Mouse (Mus musculus): ENCODE results near the gene Wdr18.
"Not testable (repeated sequence)": the region's sequence is repeated elsewhere in the genome, so short reads cannot be mapped to it uniquely, and the experiment has no call there.

The Wdr18 gene

DNA sequence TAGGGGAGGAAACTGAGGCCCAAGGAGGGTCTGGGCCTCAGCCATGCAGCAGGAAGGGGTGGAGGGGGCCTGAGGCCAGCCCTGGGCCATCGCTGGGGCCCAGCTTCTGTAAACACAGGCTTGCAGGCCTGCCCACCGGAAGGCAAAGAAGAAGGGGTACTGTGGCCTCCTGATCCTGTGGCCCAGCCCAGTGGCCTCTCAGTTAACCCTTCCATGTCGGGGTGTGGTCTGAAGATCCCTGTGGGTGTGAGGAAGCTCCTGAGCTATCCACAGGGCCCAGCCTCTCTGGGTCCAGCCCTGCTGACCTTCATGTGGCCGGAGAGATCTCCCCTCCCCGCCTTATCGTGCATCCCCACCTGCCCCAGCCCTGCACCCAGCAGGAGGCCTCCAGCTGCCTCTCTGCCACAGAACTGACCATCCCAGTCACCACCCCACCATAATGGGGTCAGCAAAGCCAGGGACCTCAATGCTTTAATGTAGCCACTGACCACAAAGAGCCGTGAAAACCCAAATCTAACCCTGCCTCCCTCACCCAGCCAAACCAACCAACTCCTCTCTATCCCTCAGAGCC, 13.1 kb upstream of the Wdr18 start:
- no peak for DNase-seq (ENCODE audit: low read depth in 1 of 2, low spot score in 2 of 2)

GRCm38 (mm10) chr10:79947502-79947901, 12.4 kb upstream of the Wdr18 start:
- DNase-seq (ENCODE audit: low read depth in 1 of 2, low spot score in 2 of 2): no peak

DNA sequence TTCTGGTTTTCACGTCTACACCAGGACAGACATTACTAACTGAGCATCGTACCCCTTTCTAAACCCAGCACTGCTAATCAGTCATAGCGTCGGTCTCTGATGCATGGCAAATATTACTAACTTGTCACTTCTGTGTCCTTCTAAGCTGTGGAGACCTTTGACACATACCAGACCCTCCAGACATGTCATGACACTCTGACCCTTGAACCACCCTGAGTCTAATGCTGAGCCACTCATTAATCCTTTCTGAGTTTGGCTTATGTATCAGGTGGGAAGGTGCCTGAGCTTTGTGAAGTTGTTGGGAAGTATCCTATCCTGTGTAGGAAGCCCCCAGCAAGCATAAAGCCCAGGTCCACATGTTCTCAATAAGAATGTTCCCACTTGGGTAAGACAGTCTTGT, 10.1 kb upstream of the Wdr18 start:
- DNase-seq (ENCODE audit: low read depth in 1 of 2, low spot score in 2 of 2): no peak

GRCm38 (mm10) chr10:79950661-79951060, 9.3 kb upstream of the Wdr18 start:
- no peak for DNase-seq (ENCODE audit: low read depth in 1 of 2, low spot score in 2 of 2)

GRCm38 (mm10) chr10:79953946-79954345, 6.0 kb upstream of the Wdr18 start:
- no peak for DNase-seq (ENCODE audit: low read depth in 1 of 2, low spot score in 2 of 2)

DNA sequence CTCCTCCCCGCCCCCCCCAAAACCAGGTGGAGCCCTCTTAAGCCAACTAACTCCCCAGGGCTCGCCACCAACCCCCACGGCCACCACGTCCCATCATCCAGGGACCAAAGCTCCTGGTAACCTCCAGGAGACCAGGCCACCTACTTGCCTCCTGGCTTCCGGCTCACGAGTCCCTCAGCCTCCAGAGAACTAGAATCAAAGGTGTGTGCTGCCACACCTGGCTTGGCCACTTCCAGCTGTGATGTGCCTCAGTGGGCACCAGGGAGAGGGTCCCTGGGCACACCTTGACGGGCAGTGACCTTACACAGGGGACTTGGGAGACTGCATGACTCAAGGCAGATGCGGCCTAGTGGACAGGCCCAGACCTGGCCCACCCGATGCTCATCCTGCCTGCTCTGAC, 4.3 kb upstream of the Wdr18 start:
- no peak for DNase-seq (ENCODE audit: low read depth in 1 of 2, low spot score in 2 of 2)

DNA sequence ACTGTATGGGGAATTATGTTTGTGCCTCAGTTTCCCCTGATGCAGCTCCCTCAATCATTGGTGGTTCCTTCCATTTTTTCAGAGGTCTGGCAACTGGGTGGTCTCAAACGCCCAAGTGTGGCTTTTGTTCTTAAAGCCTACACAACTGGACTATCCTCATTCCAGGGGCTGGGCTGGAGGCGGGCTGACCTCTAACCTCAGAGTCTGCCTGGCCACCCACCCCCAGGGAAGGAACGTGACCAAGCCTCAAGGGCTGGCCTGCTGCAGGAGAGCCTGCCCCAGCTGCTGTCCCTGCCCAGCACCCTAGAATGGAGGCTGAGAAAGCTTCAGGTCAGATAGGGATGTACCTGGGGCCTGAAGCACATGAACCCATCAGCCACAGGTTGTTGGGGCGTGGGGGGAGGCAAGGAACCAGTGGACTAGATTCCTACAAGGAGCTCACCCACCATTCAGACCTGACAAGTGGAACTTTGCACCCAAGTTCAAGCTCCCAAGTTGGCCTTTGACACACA, 3.3 kb upstream of the Wdr18 start:
- DNase-seq (ENCODE audit: low read depth in 1 of 2, low spot score in 2 of 2): no peak

DNA sequence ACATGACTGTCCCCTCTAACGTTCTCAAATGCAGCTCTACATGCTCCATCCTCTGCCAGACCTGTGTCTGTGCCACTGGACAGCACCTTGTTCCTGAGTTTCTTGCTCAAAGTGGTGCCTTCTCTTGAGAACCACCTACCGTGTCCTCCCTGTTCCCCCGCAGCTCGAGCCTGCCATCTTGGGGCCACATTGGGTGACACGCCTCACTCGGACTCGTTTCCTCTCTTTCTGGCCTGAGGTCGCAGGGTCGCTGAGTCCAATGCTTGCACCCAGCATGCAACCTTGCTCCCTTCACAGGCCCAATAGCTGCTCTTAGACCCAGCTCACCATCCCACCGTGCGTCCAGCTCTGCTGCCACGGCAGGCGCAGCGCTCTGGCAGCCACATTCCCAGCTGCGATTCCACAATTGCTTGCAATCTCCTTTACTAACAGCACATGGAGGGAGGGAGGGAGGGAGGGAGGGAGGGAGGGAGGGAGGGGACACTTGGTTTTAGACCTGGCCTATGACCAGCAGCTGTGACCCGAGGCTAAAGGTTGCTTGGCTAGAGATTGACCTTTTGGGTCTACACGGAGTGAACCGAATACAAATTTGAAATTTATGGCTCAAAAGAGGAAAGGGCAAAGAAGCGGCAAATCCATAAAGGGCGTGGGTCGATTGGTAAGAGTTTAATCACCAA, 1.7 kb upstream of the Wdr18 start:
- peak; percentile 62 to 74 for DNase-seq (ENCODE audit: low read depth in 1 of 2, low spot score in 2 of 2)

- DNase-seq (ENCODE audit: low read depth in 1 of 2, low spot score in 2 of 2): not testable (repeated sequence)
Observed at GRCm38 (mm10) chr10:79959412-79959811, 540 bp upstream of the Wdr18 start.

- no peak for DNase-seq (ENCODE audit: low read depth in 1 of 2, low spot score in 2 of 2)
Observed at GRCm38 (mm10) chr10:79960671-79961294, 831 bp downstream of the Wdr18 start.

DNA sequence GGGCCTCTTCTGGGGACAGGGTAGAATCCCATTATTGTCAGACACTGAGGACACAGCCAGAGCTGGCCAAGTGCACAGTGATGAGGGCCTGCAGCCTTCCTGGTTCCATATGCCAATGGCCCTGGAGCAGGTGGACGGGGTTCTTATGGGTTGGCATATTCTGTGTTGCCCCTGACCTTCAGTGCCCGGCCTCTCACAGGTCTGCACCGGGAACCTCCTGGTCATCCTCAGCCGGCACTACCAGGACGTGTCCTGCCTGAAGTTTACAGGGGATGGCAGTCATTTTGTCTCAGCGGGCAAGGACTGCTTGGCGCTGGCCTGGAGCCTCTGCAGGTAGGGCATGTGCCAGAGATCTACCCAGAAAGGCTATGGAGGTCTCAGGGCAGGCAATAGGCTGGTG, 4.8 kb downstream of the Wdr18 start:
- no peak for DNase-seq (ENCODE audit: low read depth in 1 of 2, low spot score in 2 of 2)

DNA sequence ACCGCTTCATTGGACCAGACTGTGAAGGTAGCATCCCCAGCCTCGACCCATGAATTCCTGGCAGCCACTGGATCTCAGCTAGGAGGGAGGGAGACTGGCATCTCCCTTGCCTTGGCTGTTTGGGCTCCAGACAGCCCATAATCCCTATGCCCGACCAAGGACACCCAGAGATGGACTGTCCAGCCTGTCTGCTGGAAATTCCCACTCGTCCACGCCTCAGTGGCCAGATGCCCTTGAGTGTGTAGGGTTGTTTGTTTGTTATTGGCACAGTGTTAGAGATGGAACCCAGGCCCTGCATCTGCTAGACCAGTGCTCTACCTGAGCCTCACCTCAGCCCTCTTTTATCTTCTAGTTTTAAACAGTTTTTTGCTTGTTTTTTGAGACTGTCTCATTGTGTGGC, 5.4 kb downstream of the Wdr18 start:
- DNase-seq (ENCODE audit: low read depth in 1 of 2, low spot score in 2 of 2): no peak

- no peak for DNase-seq (ENCODE audit: low read depth in 1 of 2, low spot score in 2 of 2)
Observed at GRCm38 (mm10) chr10:79966886-79967400, 7.0 kb downstream of the Wdr18 start.

DNA sequence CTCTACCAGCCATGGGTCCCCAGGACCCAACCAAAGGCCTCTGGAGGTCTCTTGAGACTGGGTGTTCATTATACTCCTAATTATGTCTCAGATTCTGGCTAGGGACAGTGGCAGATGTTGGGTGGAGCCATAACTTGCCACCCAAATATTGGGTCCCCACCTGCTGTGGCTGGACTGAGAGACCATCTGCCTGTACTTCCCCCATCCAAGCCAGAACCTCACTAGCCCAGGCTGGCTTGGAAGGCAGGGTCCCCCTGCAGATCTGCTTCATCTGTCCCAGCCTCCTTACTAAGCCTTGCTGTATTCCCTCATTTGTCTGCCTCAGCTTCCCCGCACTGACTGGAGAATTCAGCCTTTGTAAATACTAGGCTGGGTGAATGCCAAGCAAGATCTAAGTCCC, 8.2 kb downstream of the Wdr18 start:
- no peak for DNase-seq (ENCODE audit: low read depth in 1 of 2, low spot score in 2 of 2)

DNA sequence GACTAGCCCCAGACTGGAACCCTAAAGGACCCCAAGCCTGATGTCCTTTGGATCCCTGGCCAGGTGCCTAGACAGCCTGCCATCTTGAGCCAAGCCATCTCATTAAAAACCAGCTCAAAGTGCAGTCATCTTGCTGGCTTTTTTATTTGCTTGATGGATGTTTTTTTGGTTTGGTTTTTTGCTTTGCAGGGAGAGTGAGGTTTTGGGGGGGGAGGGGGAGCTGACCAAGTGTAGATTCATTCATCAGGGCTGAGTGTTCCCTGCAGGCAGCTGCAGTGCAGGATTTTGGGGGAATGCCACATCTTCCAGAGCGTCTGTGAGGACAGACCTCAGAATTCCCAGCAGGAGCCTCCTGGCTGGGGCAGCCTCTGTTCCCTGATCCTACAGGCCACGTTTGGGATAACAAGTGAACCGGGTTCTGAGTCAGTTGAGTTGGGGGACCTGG, 9.2 kb downstream of the Wdr18 start:
- no peak for DNase-seq (ENCODE audit: low read depth in 1 of 2, low spot score in 2 of 2)

GRCm38 (mm10) chr10:79970415-79971182, 10.6 kb downstream of the Wdr18 start, which contains the start of gene Grin3b:
TSS of gene Grin3b (plus strand) at chr10:79970715.
- no peak for DNase-seq (ENCODE audit: low read depth in 1 of 2, low spot score in 2 of 2)

DNA sequence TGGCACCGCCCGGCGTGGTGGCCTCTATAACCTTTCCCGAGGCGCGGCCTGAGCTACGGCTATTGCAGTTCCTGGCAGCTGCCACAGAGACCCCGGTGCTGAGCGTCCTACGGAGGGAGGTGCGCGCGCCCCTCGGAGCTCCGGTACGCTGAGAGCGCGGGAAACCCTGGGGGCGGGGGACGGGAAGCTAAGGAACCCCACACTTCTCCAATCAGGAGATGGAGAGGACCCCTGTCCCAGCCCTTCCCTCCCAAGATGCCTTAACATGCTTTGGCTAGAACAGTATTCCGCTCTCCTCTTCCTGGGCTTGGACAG, 11.2 kb downstream of the Wdr18 start:
- DNase-seq (ENCODE audit: low read depth in 1 of 2, low spot score in 2 of 2): no peak

DNA sequence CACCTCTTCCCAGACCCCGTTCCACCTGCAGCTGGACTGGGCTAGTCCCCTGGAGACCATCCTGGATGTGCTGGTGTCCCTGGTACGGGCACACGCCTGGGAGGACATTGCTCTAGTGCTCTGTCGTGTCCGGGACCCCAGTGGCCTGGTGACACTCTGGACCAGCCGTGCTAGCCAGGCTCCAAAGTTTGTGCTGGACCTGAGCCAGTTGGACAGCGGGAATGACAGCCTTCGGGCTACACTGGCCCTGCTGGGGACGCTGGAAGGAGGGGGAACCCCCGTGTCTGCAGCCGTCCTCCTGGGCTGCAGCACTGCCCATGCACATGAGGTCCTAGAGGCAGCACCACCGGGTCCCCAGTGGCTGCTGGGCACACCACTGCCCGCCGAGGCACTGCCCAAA, 12.9 kb downstream of the Wdr18 start:
- no peak for DNase-seq (ENCODE audit: low read depth in 1 of 2, low spot score in 2 of 2)

DNA sequence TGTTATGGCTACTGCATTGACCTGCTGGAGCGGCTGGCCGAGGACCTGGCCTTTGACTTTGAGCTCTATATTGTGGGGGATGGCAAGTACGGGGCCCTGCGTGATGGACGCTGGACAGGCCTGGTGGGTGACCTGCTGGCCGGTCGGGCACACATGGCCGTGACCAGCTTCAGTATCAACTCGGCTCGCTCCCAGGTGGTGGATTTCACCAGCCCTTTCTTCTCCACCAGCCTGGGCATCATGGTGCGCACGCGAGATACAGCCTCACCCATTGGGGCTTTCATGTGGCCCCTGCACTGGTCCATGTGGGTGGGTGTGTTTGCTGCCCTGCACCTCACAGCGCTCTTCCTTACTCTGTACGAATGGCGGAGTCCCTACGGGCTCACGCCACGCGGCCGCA, 14.1 kb downstream of the Wdr18 start:
- no peak for DNase-seq (ENCODE audit: low read depth in 1 of 2, low spot score in 2 of 2)

- no peak for DNase-seq (ENCODE audit: low read depth in 1 of 2, low spot score in 2 of 2)
Observed at GRCm38 (mm10) chr10:79974668-79975067, 14.7 kb downstream of the Wdr18 start.

DNA sequence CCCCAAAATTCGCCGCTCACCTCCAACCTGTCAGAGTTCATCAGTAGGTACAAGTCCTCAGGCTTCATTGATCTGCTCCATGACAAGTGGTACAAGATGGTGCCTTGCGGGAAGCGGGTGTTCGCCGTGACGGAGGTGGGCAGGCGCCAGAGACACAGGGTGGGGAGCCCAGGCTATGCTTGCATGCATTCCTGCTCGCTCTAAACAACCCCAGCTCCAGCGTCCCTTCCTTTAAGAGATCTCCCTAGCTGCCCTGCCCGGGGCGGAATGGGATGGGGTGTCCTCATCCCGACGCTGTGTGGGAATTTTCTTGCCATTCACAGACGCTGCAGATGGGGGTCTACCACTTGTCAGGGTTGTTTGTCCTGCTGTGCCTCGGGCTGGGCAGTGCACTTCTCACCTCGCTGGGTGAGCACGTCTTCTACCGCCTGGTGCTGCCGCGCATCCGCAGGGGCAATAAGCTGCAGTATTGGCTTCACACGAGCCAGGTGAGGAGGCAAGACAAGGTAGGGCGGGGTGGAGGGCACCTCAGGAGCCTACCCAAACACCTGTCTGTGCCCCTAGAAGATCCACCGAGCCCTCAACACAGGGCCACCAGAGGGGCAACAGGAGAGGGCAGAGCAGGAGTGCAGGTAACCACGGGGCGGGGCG, 16.2 kb downstream of the Wdr18 start:
- no peak for DNase-seq (ENCODE audit: low read depth in 1 of 2, low spot score in 2 of 2)
